Mouse (Mus musculus) brain, embryonic 18.5 days (tissue): Measurements from ENCODE around the gene Kcnk3.

Source experiments
- DNase-seq: peaks from one replicate; pipeline ENCODE4 v3.0.0-alpha.2; 2012; ENCODE audit warnings: low read depth, low spot score

Kcnk3 gene

GRCm38 (mm10) chr5:30638041-30638440, 50.1 kb downstream of the Kcnk3 start:
- DNase-seq, result no peak

- no peak for DNase-seq
Observed at GRCm38 (mm10) chr5:30643477-30644179, 55.7 kb downstream of the Kcnk3 start.

GRCm38 (mm10) chr5:30646036-30646435, 58.1 kb downstream of the Kcnk3 start:
- DNase-seq, result no peak

GRCm38 (mm10) chr5:30647396-30647795, 59.4 kb downstream of the Kcnk3 start:
- DNase-seq, result no peak

- DNase-seq, result peak; percentile 68
Observed at GRCm38 (mm10) chr5:30647815-30648560, 60.0 kb downstream of the Kcnk3 start, which contains the start of gene Slc35f6. TSS of gene Slc35f6 (plus strand) at chr5:30647933.

GRCm38 (mm10) chr5:30649558-30649957, 61.6 kb downstream of the Kcnk3 start:
- no peak for DNase-seq

- no peak for DNase-seq
Observed at GRCm38 (mm10) chr5:30650756-30651155, 62.8 kb downstream of the Kcnk3 start.

- DNase-seq, result no peak
Observed at GRCm38 (mm10) chr5:30651554-30651953, 63.6 kb downstream of the Kcnk3 start.

GRCm38 (mm10) chr5:30653246-30653645, 65.3 kb downstream of the Kcnk3 start:
- DNase-seq, result no peak

- DNase-seq, result no peak
Observed at GRCm38 (mm10) chr5:30655042-30655441, 67.1 kb downstream of the Kcnk3 start.

- DNase-seq, result no peak
Observed at GRCm38 (mm10) chr5:30655526-30656195, 67.7 kb downstream of the Kcnk3 start.

- DNase-seq, result no peak
Observed at GRCm38 (mm10) chr5:30659042-30659441, 71.1 kb downstream of the Kcnk3 start.

GRCm38 (mm10) chr5:30660278-30660677, 72.3 kb downstream of the Kcnk3 start:
- no peak for DNase-seq

- DNase-seq, result no peak
Observed at GRCm38 (mm10) chr5:30660813-30661212, 72.8 kb downstream of the Kcnk3 start.

- no peak for DNase-seq
Observed at GRCm38 (mm10) chr5:30665360-30665759, 77.4 kb downstream of the Kcnk3 start.

- no peak for DNase-seq
Observed at GRCm38 (mm10) chr5:30665968-30666367, 78.0 kb downstream of the Kcnk3 start.

- DNase-seq, result peak; percentile 89
Observed at GRCm38 (mm10) chr5:30666391-30667195, 78.6 kb downstream of the Kcnk3 start, which contains the start of gene Cenpa. TSS of gene Cenpa (plus strand) at chr5:30666777.

GRCm38 (mm10) chr5:30667215-30667614, 79.2 kb downstream of the Kcnk3 start:
- DNase-seq, result no peak

- DNase-seq, result no peak
Observed at GRCm38 (mm10) chr5:30667686-30668085, 79.7 kb downstream of the Kcnk3 start.

- DNase-seq, result no peak
Observed at GRCm38 (mm10) chr5:30668637-30669495, 80.9 kb downstream of the Kcnk3 start.

- no peak for DNase-seq
Observed at GRCm38 (mm10) chr5:30669496-30669830, 81.5 kb downstream of the Kcnk3 start.
